Mouse (Mus musculus) neural tube, embryonic 12.5 days (tissue): ENCODE results near the gene Raet1e. TPM values are rescaled to one million over a fixed set of nuclear protein-coding genes. Genes with fewer than 3 reads are reported as not detected.
"Not testable (repeated sequence)": the region's sequence is repeated elsewhere in the genome, so short reads cannot be mapped to it uniquely, and the experiment has no call there.

Source experiments
- ATAC-seq: fragments of 200-750 bp; cut with Nextera tagmentation; 2 replicates; pipeline ENCODE4 v1.8.0; 2017; ENCODE audit warnings: low read depth, mild to moderate bottlenecking, moderate TSS enrichment, moderate library complexity; ENCODE audit not compliant: low FRiP score
- H3K27ac ChIP-seq: fragments of 300-500 bp; sonication (generic); 2 replicates; pipeline ENCODE4 v1.5.1; 2016
- H3K27me3 ChIP-seq: fragments of 300-500 bp; sonication (generic); replicated peaks from 2 replicates; pipeline ENCODE4 v1.6.1; 2016; ENCODE audit warnings: mild to moderate bottlenecking
- H3K36me3 ChIP-seq: fragments of 300-500 bp; sonication (generic); 2 replicates; pipeline ENCODE4 v1.6.1; 2016; ENCODE audit warnings: mild to moderate bottlenecking
- H3K4me1 ChIP-seq: fragments of 300-500 bp; sonication (generic); 2 replicates; pipeline ENCODE4 v1.6.1; 2016
- H3K4me2 ChIP-seq: fragments of 300-500 bp; sonication (generic); replicated peaks from 2 replicates; pipeline ENCODE4 v1.6.1; 2016; ENCODE audit warnings: mild to moderate bottlenecking
- H3K4me3 ChIP-seq: fragments of 300-500 bp; sonication (generic); 2 replicates; pipeline ENCODE4 v1.5.1; 2016
- H3K9ac ChIP-seq: fragments of 300-500 bp; sonication (generic); 2 replicates; pipeline ENCODE4 v1.6.1; 2016; ENCODE audit warnings: mild to moderate bottlenecking
- H3K9me3 ChIP-seq: fragments of 300-500 bp; sonication (generic); 2 replicates; pipeline ENCODE4 v1.6.1; 2016; ENCODE audit warnings: mild to moderate bottlenecking
- WGBS: fragments of 180-500 bp; shearing (Covaris S2); methylation state at CpG from one replicate; pipeline ENCODE4 v1.1.7; 2016; 5-methylcytosine and 5-hydroxymethylcytosine counted together
- polyA plus RNA-seq: library from polyadenylated mRNA; unstranded; fragments of >200 nt; fragmentation: Nextera tagmentation; extraction: Ambion mirVana; gene quantifications from 2 replicates; pipeline ENCODE4 v1.2.1, GENCODE M21; 2016

Gene Raet1e
- polyA plus RNA-seq, 1 experiment from 2014 or later, result 4.9 TPM

- not testable (repeated sequence) for H3K4me3 ChIP-seq, H3K27ac ChIP-seq, H3K9ac ChIP-seq, H3K9me3 ChIP-seq, H3K4me2 ChIP-seq, ATAC-seq, H3K36me3 ChIP-seq
- Histone ChIP-seq H3K4me1 (peaks cover 29% of the 10 kb centered on the region), H3K27me3 (peaks cover 70% of the 10 kb centered on the region)
- WGBS, result 7% methylated on average over 7 of the region's 7 CpGs
These were observed 5.2 kb upstream of the Raet1e start for GRCm38 (mm10) chr10:22153147-22153690.

- Histone ChIP-seq H3K4me1 (peaks cover 26% of the 10 kb centered on the region), H3K4me3 (peak overlapping the region; percentile 27), H3K27me3 (peaks cover 76% of the 10 kb centered on the region), H3K4me2 (peak overlapping the region; percentile 57)
- under 1% methylated on average over 38 of the region's 38 CpGs for WGBS
- ATAC-seq, H3K9me3 ChIP-seq, H3K27ac ChIP-seq, H3K9ac ChIP-seq, H3K36me3 ChIP-seq: not testable (repeated sequence)
These were observed 4.2 kb upstream of the Raet1e start for GRCm38 (mm10) chr10:22154127-22154526.

GRCm38 (mm10) chr10:22154871-22155799 lies 3.2 kb upstream of the Raet1e start:
- 8% methylated on average over 3 of the region's 3 CpGs for WGBS
- no peak for ATAC-seq

GRCm38 (mm10) chr10:22159131-22159561 lies 777 bp downstream of the Raet1e start:
- WGBS, result under 1% methylated on average over 24 of the region's 24 CpGs
- Histone ChIP-seq H3K4me2 (peak overlapping the region; percentile 61), H3K27me3 (peaks cover 51% of the 10 kb centered on the region), H3K9ac (no peak overlapping the region), H3K4me3 (peak overlapping the region; percentile 15; the same call in 1 of the 2 replicates), H3K4me1 (peaks cover 4% of the 10 kb centered on the region; the same call in 1 of the 2 replicates), H3K9me3 (no peaks in the 10 kb centered on the region), H3K27ac (no peak overlapping the region), H3K36me3 (no peaks in the 10 kb centered on the region)
- peak; percentile 3; the same call in 1 of the 2 replicates for ATAC-seq

More at GRCm38 (mm10) chr10:22154871-22155799, 3.2 kb upstream of the Raet1e start:
- H3K4me3 ChIP-seq, result no peak overlapping the region
- H3K36me3 ChIP-seq, result no peaks in the 10 kb centered on the region
- no peak overlapping the region for H3K27ac ChIP-seq
- H3K9me3 ChIP-seq, result no peaks in the 10 kb centered on the region
- no peak overlapping the region for H3K9ac ChIP-seq
- peaks cover 16% of the 10 kb centered on the region for H3K4me1 ChIP-seq
- no peak overlapping the region for H3K4me2 ChIP-seq
- H3K27me3 ChIP-seq, result peaks cover 76% of the 10 kb centered on the region

- H3K27ac ChIP-seq, result no peak overlapping the region
- no peak for ATAC-seq
- H3K9ac ChIP-seq, result no peak overlapping the region
- H3K27me3 ChIP-seq, result peaks cover 51% of the 10 kb centered on the region
- H3K4me3 ChIP-seq, result no peak overlapping the region
- H3K4me1 ChIP-seq, result peaks cover 4% of the 10 kb centered on the region; the same call in 1 of the 2 replicates
- no peaks in the 10 kb centered on the region for H3K36me3 ChIP-seq
- H3K4me2 ChIP-seq, result peak overlapping the region; percentile 22; the same call in 1 of the 2 replicates
- no peaks in the 10 kb centered on the region for H3K9me3 ChIP-seq
- WGBS, result 2% methylated on average over 23 of the region's 23 CpGs
These were observed 1.3 kb downstream of the Raet1e start for GRCm38 (mm10) chr10:22159581-22160140.

GRCm38 (mm10) chr10:22163279-22163678 lies 4.9 kb downstream of the Raet1e start:
- WGBS, result 11% methylated on average over 9 of the region's 9 CpGs
- peak; percentile 45 for ATAC-seq
- not testable (repeated sequence) for H3K9me3 ChIP-seq, H3K4me3 ChIP-seq, H3K27ac ChIP-seq, H3K36me3 ChIP-seq, H3K9ac ChIP-seq, H3K4me1 ChIP-seq
- Histone ChIP-seq H3K27me3 (peaks cover 22% of the 10 kb centered on the region), H3K4me2 (peak overlapping the region; percentile 41)

- Histone ChIP-seq H3K4me2 (peak overlapping the region; percentile 41), H3K27me3 (peaks cover 16% of the 10 kb centered on the region)
- not testable (repeated sequence) for H3K27ac ChIP-seq, H3K4me1 ChIP-seq, H3K9ac ChIP-seq, H3K4me3 ChIP-seq, H3K36me3 ChIP-seq, H3K9me3 ChIP-seq
- peak; percentile 81 for ATAC-seq
- 38% methylated on average over 16 of the region's 16 CpGs for WGBS
These were observed 5.6 kb downstream of the Raet1e start for GRCm38 (mm10) chr10:22163705-22164583.

- not testable (repeated sequence) for H3K9ac ChIP-seq, H3K27me3 ChIP-seq, H3K9me3 ChIP-seq, H3K4me3 ChIP-seq, H3K4me2 ChIP-seq, H3K4me1 ChIP-seq, ATAC-seq, H3K36me3 ChIP-seq, H3K27ac ChIP-seq
- 69% methylated on average over 5 of the region's 5 CpGs for WGBS
These were observed 7.1 kb downstream of the Raet1e start for GRCm38 (mm10) chr10:22165328-22166003.

GRCm38 (mm10) chr10:22166025-22166424 lies 7.7 kb downstream of the Raet1e start:
- not testable (repeated sequence) for H3K9ac ChIP-seq, H3K36me3 ChIP-seq, H3K27ac ChIP-seq, H3K4me2 ChIP-seq, H3K4me3 ChIP-seq, H3K9me3 ChIP-seq, H3K27me3 ChIP-seq, ATAC-seq, H3K4me1 ChIP-seq
- 72% methylated on average over 2 of the region's 2 CpGs for WGBS

GRCm38 (mm10) chr10:22167061-22167460 lies 8.7 kb downstream of the Raet1e start:
- WGBS, result 81% methylated on average over 1 of the region's 1 CpGs
- not testable (repeated sequence) for ATAC-seq, H3K36me3 ChIP-seq, H3K4me2 ChIP-seq, H3K4me1 ChIP-seq, H3K27me3 ChIP-seq, H3K9me3 ChIP-seq, H3K9ac ChIP-seq, H3K4me3 ChIP-seq, H3K27ac ChIP-seq

GRCm38 (mm10) chr10:22169116-22169515 lies 10.7 kb downstream of the Raet1e start:
- H3K9me3 ChIP-seq, H3K27ac ChIP-seq, H3K36me3 ChIP-seq, H3K4me2 ChIP-seq, H3K27me3 ChIP-seq, ATAC-seq, H3K4me1 ChIP-seq, H3K4me3 ChIP-seq, H3K9ac ChIP-seq: not testable (repeated sequence)
